Mouse (Mus musculus) embryo, embryonic 11 days (tissue): ENCODE results near the gene Gm32742.

Experiments used
- DNase-seq: peaks from one replicate; pipeline ENCODE4 v3.0.0-alpha.2; 2015

Gene Gm32742

DNA sequence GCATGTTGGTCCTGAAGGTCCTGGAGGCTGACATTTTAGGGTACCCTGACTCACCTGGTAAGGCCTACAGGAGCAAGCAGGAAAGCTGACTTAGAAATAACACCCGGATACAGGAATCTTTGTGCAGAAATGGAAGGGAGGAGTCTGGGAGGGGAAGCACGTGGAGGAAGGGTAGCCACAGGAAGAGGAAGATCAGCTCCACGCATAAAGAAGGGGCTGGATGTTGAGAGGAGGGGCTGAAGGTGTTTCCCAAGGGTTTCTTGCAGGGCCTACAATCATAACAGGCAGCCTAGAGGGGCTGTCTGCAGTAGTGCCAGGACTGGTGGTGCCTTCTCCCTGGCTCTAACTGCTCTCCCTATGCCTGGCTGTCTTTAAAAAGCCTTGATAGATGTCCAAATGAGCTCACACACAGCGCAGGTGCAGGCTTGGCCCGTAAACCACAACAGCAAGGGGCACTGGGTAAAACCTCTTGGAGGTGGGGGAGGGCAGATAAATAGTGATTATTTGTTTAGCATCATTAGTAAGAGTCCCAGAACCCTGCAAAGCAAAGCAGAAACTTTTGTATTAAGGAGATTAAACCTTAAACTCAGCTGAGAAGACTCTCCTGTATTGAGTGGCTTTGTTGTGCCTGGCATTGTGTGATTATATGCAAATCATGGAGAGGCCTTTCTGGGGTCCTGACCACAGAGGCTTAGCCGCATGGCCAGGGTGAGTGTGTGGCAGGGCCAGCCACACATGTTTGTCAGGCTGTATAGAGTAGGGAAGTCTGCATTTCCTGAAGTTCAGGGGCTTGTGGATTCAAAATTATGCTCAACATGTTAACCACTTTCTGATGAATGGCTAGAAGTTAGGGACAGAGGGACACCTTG lies at the start of gene Gm32742:
Gene Gm32742 (minus strand): TSS at position 206 of the 869 bp plus-strand sequence.
- no peak for DNase-seq

DNA sequence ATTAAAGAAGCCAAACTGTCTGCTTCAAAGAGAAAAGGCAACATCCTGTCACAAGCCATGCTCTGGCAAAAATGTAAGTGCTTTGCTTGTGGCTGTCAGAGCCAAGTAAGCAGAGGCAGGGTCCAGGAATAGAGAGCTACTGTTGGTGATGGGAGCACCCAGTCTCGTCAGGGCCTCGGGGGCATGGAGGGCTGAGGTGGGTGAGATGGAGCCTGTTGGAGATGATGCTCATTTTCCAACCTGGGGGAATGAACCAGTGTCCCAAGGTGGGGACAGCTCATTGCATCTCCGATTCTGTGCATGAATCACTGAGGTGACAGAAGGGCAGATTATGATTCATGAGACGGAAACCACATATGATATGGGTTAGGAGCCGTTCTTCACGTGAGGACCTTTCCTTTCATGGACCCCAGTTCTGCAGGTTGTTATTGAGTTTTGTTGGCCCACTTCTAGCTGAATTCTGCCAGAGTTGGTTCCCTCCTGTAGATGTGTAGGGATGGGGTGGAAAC lies 48.5 kb upstream of the Gm32742 start:
- no peak for DNase-seq

- DNase-seq, result no peak
These were observed 47.9 kb upstream of the Gm32742 start, which contains the start of gene Pou2af1 for GRCm38 (mm10) chr9:51213023-51213728. Gene Pou2af1, plus strand, starts transcription at chr9:51213708.

DNA sequence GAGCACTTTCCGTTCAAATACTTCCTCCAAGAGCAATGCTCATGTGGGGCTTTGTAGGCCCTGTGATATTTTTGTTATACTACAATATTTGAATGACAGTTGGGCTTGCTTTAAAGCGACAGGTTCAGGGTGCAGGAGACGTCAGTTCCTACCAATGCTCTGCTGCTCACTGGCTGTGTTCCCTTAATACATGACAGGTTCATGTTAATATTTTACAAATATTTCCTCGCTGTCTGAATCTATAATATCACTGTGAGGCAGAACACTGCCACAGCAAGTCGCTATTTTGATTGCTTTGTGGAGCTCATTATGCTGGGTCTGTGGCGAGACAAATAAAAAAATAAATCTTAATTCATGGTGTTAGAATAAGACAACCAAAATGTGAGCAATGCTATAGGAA lies 45.9 kb upstream of the Gm32742 start:
- DNase-seq, result no peak

DNA sequence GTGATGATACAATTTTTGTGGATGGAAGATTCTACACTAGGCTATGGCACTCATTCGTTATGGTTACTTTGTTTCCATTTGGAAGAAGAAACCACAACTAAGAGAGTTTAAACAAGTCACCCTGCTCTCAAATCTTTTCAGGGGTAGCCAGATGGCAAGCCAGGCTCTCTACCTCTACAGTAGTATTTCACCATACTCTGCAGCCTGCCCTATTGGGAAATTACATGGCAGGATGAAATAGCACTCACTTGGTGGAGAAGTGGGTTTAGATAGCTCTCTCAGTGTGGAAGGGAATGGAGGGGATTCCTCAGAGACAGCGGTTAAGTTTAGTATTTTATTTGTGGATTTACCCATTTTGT lies 43.6 kb upstream of the Gm32742 start:
- DNase-seq, result no peak

GRCm38 (mm10) chr9:51194790-51195189 lies 29.5 kb upstream of the Gm32742 start:
- DNase-seq, result no peak

DNA sequence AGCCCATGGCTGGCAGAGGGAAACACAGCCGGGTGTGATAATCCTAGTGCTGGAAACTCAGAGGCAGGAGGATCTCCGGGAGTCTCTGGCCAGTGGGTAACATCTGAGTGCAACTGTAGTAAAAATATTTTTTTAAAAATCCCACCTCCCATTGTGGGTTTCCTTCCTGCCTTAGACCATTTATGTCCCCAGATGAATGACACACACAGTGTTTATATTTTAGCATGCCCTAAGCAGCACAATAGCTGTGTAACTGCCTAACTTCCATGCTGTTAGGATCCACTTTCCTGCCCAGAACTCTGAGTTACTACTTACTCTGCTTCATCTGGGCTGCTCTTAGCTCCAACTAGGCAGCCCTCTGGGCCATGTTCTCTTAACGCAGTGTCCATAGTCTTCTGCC lies 25.3 kb upstream of the Gm32742 start:
- no peak for DNase-seq

DNA sequence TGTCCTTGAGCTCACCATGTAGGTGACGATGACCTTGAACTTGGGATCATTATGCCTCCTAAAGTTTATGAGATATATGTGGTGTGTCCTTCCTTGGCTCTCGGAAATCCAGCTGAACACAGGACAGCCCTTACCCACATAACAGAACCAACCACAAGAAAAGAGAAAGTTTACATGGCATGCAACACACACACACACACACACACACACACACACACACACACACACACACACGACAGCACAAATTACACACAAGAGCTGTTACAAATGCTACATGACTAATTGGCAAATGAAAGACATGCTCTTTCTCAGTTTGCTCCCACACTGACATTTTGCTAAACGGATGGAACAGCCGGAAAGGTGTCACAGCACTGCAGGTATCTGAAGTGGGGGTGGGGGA lies 20.6 kb upstream of the Gm32742 start:
- no peak for DNase-seq

DNA sequence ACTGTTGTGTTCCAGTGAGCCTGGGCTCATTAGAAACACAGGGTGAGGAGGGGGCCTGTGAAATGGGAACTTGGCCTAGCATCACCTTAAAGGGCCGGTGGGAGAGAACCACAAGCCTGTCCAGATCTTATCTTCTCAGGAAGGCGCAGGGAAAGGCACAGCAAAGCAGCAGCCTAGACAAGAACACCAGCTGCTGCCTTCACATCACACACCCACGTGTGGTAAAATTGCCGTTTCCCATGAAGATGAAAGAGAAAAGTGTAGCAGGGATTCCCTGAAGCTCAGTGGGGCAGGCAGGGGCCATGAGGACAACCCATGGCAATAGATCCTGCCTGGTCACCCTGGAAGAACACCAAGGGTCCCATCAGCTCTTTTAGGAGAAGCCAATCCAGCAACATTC lies 20.1 kb upstream of the Gm32742 start:
- DNase-seq, result no peak

- no peak for DNase-seq
These were observed 17.7 kb upstream of the Gm32742 start for GRCm38 (mm10) chr9:51182716-51183710.

GRCm38 (mm10) chr9:51180621-51181020 lies 15.3 kb upstream of the Gm32742 start:
- no peak for DNase-seq

DNA sequence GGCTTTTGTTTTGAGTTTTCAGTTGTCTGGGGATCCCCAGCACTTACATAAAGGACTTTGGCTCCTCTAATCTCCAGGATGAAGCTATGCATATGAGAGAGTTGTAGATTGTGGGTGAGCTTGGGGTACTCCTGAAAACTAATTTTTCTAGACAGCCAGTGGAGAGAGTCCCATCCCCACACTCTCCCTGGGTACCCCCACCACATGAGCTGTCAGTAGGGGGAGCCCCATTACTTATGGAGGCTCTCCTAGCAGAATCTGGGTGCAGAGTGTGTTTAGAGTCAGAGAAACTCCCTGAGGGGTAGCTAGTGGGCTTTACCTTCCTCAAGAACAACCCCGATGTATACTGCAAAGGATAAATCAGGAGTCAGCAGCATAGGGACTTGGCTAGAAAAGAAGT lies 13.0 kb upstream of the Gm32742 start:
- no peak for DNase-seq

DNA sequence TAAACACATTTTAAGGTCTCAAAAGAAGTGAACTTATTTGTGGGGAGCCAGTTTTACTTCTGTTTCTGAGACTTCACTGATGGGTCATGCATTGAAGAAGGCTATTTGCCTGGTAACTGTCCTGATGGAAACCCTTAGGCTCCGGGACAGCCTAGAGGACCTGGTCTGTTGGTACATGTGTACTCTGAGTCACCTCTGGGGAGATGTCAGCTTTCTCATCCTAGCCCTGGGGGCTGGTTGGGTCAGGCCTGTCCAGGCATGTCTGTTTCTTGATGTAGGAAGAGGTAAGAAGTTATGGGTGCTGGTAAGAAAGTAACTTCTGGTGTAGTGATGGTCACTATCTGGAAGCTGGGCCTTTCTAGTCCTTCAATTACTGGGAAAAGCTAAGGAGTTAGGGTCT lies 10.4 kb upstream of the Gm32742 start:
- DNase-seq, result no peak

DNA sequence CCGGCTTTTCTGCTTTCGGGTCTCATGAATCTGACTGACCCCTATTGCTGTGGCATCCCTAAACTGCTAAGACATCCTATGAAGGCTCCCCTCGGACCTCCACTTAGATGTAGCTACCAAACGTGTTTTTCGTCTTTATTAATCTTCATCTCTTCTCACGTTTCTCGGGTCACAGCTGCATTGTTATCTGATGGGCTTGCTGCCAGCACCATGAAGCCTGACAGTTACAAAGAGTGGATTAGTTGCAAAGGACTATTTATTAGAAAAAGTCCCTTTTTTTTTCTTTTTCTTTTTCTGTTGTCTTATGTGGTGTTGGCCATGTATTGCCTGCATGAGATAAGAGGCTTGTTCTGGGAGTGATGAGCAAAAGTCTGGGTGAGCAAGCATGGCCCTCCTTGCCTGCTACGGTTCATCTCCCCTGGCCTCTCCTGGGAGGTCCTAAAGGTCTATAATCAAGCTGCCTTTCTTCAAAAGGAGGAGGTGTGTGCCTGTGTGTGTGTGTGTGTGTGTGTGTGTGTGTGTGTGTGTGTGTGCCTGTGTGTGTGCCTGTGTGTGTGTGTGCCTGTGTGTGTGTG lies 9.7 kb upstream of the Gm32742 start:
- DNase-seq, result no peak

- DNase-seq, result no peak
These were observed 5.0 kb upstream of the Gm32742 start for GRCm38 (mm10) chr9:51170298-51170697.

DNA sequence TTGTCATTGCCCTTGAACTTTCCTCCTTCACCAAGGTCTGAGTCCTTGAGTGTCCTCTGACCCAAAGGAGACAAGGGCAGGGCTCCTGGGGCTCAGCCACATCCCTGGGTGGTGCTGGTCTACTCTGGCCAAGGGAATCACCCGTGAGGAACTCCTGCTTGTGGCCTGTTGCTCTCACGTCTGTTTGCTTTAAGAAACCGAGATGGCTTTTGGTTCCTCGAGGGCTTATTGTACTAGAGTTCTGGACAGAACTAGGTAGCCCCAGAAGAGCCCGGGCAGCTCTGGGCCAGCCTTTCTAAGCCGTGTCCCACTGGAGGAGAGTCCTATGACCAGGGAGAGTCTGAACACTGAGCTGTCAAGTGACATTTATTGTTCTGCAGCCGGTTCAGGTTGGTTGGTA lies 3.8 kb upstream of the Gm32742 start:
- no peak for DNase-seq

DNA sequence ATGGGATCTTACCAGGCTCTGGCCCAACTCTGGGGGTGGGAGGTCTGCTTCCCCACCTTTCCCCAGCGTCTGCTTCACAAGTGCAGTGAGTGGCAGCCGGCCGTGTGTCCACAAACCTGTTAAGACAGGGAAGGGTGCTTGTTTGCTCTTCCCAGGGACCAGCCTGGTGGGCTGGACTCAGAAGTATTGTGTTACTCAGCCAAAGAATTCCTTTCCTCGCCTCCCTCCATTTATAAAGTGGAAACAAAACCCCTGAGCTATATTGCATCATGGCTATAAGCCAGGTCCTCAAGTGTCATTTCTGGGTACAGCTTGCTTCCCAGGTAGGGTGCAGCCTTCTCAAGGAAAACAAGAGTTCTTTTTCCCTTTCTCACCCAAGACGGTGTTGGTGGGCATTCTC lies 3.4 kb upstream of the Gm32742 start:
- DNase-seq, result no peak

DNA sequence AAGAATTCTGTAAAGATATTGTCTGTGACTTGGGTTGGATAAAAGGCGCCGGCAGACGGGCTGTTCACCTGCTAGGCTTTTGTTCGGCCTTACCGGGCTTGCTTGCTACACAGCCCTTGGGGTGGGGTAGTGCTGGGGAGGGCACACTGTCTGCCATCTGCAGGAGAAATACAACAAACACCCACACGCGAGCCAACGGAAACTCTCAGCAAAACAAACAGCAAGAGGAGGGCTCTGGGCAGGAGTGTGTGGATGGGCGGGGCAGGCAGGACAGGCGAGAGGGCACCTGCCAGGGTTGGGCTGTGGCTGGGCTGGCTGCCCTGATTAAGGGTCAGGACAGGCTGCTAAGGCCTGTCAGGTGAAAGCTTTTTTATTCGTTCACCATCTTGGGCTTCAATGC lies 2.6 kb upstream of the Gm32742 start:
- no peak for DNase-seq

DNA sequence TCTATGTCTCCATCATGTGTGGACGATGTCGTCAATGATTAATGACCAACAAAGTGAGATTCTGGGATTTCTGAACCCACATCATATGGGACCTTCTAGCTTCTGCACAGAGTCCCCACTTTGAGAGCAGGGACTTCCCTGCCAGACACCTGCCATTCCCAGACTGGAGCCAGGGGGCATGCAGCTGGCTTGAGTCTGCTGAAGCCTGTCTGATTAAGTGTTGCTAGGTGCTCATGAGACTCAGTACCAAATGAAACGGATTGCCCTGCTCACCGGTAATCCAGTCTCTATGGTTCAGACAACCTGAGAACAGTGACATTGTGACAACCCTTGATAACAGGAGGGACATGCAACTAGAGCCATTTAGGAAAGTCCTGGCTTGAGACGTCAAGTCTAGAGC lies 1.3 kb downstream of the Gm32742 start:
- DNase-seq, result no peak

- DNase-seq, result peak; percentile 76
These were observed 3.4 kb downstream of the Gm32742 start for GRCm38 (mm10) chr9:51161771-51162388.

GRCm38 (mm10) chr9:51152079-51152752 lies 13.1 kb downstream of the Gm32742 start:
- peak; percentile 86 for DNase-seq
